Mouse (Mus musculus) macrophage (primary cell): Measurements from ENCODE around the gene Ankrd13d. TPM values are rescaled to one million over a fixed set of nuclear protein-coding genes. Genes with fewer than 3 reads are reported as not detected.

Experiments
- H3K27ac ChIP-seq: fragments of 350-480 bp; formaldehyde crosslinking; 2 replicates; pipeline ENCODE4 v1.9.0; 2021
- H3K36me3 ChIP-seq: fragments of 350-480 bp; formaldehyde crosslinking; 2 replicates; pipeline ENCODE4 v1.9.0; 2021; ENCODE audit errors: inconsistent target
- H3K4me3 ChIP-seq: fragments of 350-480 bp; formaldehyde crosslinking; 2 replicates; pipeline ENCODE4 v1.9.0; 2021; ENCODE audit errors: inconsistent target
- H3K79me2 ChIP-seq: fragments of 350-480 bp; formaldehyde crosslinking; 2 replicates; pipeline ENCODE4 v1.9.0; 2021; ENCODE audit errors: inconsistent target
- WGBS: methylation state at CpG from one replicate; pipeline ENCODE4 v1.1.7; 2026; ENCODE audit warnings: inconsistent platforms; ENCODE audit not compliant: missing documents; 5-methylcytosine and 5-hydroxymethylcytosine counted together
- polyA plus RNA-seq: library from polyadenylated mRNA; stranded (reverse); fragments of 250-400 nt; gene quantifications from 3 replicates; pipeline ENCODE4 v1.2.4, GENCODE M21; 2018; ENCODE audit warnings: inconsistent platforms

Ankrd13d gene
- polyA plus RNA-seq, 1 experiment from 2014 or later: 3.2 TPM

DNA sequence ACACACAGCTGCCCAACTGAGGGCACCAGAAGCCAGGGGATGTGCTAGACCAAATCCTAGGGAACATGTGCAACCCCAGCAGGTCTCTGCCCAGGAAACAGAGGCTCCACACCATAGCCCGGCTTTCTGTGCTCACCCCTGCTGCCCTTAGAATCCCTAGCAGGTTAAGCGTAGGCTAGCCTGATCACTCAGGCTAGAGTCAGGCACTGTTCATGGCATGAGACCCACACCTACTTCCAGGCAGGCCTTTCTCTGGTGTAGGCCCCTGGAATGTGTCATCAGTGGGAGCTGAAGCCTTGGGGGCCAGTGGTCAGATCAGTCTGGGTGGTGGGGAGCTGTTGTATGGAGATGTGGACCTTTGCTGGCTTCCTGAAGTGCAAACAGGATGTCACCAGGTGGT, 13.7 kb upstream of the Ankrd13d start:
- peak overlapping the region; percentile 96 for H3K27ac ChIP-seq
- peaks cover 16% of the 10 kb centered on the region for H3K36me3 ChIP-seq
- H3K79me2 ChIP-seq: peaks cover 100% of the 10 kb centered on the region
- 47% methylated on average over 2 of the region's 2 CpGs for WGBS
- H3K4me3 ChIP-seq: no peak overlapping the region

DNA sequence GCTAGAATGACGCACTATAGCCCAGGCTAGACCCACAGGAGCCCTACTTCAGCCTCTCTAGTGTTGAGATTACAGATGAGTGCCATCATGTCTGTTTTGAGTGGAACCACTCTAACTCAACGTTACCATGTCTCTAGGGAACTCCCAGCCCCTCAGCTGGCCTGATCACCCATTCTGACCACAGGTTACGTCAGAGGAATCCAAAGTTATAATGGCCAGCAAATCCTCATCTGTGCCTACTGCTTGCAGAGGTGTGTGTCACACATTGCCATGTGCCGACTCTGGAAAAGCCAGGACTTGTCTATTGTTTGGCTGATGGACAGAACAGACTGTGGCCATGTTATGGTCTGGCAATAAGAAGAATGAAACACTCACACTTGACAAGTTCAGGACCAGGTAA, 12.5 kb upstream of the Ankrd13d start:
- H3K79me2 ChIP-seq: peaks cover 100% of the 10 kb centered on the region
- H3K36me3 ChIP-seq: peaks cover 28% of the 10 kb centered on the region
- 71% methylated on average over 4 of the region's 4 CpGs for WGBS
- peak overlapping the region; percentile 96 for H3K27ac ChIP-seq
- no peak overlapping the region for H3K4me3 ChIP-seq

DNA sequence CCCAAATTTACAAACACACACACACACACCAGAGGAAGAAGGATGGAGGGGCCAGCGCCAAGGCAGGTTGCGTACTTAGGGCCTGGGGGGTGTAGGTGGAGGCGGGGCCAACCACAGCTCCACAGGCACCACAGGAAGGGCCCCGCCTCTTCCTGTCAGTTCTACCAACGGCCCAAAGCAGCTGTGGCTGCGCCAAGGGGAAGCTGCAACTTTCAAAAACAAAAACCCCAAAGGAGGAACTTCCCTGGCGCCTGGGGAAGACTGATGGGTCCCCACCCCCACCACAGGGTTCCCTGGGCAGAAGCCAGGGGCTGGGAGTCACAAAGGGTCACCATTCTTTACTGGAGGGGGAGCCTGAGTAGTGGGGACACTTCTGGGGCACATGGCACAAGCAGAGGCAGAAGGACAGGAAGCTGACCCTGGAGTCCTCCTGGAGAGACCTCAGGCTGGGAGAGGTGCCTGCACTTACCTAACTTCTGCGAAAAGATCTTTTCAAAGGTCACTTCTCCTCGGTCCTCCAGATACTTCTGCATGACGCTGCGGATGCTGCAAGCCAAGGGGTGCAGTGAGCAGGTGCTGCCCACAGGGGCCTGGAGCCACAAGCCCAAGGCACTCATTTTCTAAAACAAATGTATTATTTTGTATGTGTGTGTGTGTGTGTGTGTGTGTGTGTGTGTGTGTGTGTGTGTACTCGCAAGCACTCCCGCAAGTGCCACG, 11.6 kb upstream of the Ankrd13d start:
- WGBS: 9% methylated on average over 11 of the region's 14 CpGs
- H3K79me2 ChIP-seq: peaks cover 100% of the 10 kb centered on the region
- H3K36me3 ChIP-seq: peaks cover 36% of the 10 kb centered on the region
- H3K27ac ChIP-seq: peak overlapping the region; percentile 96
- no peak overlapping the region for H3K4me3 ChIP-seq

DNA sequence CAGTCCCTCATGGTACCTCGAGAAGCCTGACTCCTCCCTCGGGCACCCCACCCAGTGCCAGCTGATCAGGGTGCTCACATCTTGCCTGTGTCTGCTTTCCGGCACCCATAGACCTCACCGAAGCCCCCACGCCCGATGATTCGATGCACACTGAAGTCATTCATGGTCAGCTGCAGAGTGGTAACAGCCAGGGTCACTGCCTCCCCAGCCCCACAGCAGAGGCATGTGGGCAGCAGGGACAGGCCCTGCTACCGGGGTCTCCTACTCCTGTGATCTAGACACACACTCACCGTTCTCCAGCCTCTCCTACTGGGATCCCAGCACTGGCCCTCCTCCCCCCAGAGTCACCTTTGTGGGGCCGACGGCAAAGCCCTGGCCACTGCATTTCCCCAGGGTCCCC, 8.2 kb upstream of the Ankrd13d start:
- WGBS: 88% methylated on average over 10 of the region's 11 CpGs
- Histone ChIP-seq H3K27ac (no peak overlapping the region), H3K4me3 (no peak overlapping the region), H3K36me3 (peaks cover 68% of the 10 kb centered on the region), H3K79me2 (peaks cover 94% of the 10 kb centered on the region)

DNA sequence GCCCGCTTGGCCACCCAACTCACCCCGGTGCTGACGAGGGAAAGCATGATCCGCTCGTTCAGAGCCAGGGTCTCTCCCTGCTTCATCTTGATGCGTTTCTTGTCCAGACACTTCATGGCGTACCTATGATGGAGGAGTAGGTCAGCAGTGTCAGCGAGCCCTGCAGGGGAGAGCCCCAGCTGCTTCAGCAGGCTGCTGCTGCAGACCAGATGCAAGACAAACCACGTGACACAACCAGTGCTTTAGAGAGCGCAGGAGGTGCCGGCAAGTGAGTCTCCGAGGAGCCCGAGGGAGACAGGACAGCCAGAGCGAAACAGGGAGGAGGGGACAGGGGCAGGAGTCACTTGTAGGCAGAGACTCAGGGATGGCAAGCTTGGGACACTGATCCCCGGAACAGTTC, 7.8 kb upstream of the Ankrd13d start:
- H3K36me3 ChIP-seq: peaks cover 69% of the 10 kb centered on the region
- no peak overlapping the region for H3K27ac ChIP-seq
- WGBS: 91% methylated on average over 13 of the region's 15 CpGs

DNA sequence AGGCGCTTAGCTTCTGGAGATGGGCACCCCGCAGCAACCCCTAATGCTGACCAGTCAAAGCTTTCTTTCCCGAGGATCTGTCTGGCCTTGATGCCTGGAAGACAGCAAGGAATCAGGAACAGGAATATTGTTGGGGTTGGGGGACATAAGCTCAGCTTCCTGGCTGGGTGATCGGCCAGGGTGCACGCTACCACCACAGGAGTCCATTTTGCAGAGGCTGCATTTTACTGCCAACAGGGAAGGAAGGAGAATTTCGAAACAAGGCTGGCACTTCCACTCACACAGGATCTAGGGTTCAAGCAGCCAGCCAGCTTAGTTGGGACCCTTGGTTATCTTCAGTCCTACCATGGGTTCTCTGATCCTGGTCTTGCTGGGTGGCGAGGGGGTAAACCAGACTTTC, 716 bp upstream of the Ankrd13d start:
- Histone ChIP-seq H3K36me3 (peaks cover 23% of the 10 kb centered on the region), H3K4me3 (no peak overlapping the region; the same call in 1 of the 2 replicates), H3K79me2 (peaks cover 27% of the 10 kb centered on the region; the same call in 1 of the 2 replicates), H3K27ac (peak overlapping the region; percentile 86)
- WGBS: 2% methylated on average over 6 of the region's 7 CpGs

More for the DNA sequence above, 7.8 kb upstream of the Ankrd13d start:
- Histone ChIP-seq H3K4me3 (no peak overlapping the region), H3K79me2 (peaks cover 90% of the 10 kb centered on the region)

DNA sequence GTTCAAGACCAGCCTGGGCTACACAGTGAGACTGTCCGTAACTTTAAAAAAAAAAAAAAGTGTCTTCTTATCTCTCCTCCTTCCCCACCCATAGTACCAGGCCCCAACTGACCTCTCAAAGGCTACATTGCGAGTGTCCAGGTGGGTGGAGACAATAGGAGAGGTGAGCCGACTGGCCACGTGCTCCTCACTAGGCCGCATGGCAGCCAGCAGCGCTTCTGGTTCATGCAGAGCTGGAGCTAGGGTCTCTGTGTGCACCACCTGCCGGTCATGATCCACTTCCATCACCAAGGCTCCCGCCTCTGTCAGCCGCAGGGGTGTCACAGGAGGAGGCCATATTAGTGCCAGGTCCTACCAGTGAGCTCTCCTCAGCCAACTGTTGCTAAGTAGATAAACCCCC, 2.5 kb downstream of the Ankrd13d start:
- Histone ChIP-seq H3K36me3 (no peaks in the 10 kb centered on the region; the same call in 1 of the 2 replicates), H3K27ac (no peak overlapping the region), H3K79me2 (peaks cover 7% of the 10 kb centered on the region; the same call in 1 of the 2 replicates), H3K4me3 (no peak overlapping the region)
- WGBS: 92% methylated on average over 9 of the region's 9 CpGs

DNA sequence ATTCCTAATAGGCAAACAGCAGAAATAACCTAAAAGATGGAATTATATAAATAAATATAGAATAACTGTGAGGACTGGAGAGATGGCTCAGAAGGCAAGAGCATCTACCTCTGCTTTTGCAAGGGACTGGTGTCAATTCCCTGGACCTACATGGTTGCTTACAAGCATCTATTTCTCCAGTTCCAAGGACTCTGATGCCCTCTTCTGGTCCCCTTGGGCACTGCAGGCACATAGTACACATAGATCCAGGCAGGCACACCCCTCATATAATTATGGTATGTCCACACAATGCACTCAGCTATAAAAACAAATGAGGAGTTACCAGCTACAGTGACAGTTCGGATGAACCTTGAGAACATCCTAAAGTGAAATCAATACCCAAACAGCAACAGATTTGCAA, 3.5 kb downstream of the Ankrd13d start:
- H3K36me3 ChIP-seq: no peaks in the 10 kb centered on the region; the same call in 1 of the 2 replicates
- no peak overlapping the region for H3K4me3 ChIP-seq
- 94% methylated on average over 1 of the region's 1 CpGs for WGBS
- H3K79me2 ChIP-seq: peaks cover 7% of the 10 kb centered on the region; the same call in 1 of the 2 replicates
- H3K27ac ChIP-seq: no peak overlapping the region

DNA sequence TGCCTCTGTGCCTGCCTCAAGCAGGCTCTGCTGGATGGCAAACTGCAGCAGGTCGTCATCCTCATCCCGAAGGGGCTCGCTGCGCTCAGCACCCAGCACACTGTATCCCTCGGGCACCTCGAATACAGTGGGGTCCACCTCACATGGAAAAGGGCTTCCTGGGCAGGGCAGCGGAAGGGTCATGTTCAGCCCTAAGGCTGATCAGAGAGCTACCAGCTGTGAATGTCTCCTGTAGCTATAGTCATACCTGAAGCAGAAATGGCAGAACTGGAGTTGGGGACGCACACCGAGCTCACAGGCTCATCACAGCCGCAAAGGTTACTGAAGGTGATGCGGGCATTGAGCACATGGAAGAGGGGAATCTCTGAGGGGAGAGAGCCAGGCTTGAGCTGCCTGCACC, 12.0 kb downstream of the Ankrd13d start:
- WGBS: 88% methylated on average over 11 of the region's 11 CpGs

DNA sequence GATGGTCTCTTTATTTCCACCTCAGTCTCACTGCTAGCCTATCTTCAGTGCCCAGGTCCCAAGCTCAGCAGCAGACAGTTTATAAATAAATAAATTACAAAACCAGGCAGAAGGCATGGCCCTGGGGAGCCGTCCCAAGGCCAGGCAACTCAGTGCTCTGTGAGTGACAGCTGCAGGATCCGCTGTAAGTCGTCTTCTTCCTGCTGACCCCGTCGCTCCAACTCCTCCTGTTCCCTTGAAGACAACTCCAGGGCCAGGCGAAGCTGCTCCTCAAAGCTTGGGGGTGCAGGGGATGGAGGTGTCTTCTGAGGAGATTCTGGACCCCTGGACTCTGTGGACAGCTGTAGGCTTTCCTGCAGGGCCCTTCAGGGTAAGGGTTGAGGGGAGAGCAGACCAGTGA, 12.8 kb downstream of the Ankrd13d start:
- Histone ChIP-seq H3K27ac (no peak overlapping the region), H3K4me3 (no peak overlapping the region), H3K36me3 (peaks cover 13% of the 10 kb centered on the region; the same call in 1 of the 2 replicates), H3K79me2 (peaks cover 22% of the 10 kb centered on the region)
- WGBS: 95% methylated on average over 6 of the region's 6 CpGs

More for the DNA sequence above, 12.0 kb downstream of the Ankrd13d start:
- H3K79me2 ChIP-seq: peaks cover 22% of the 10 kb centered on the region
- H3K4me3 ChIP-seq: no peak overlapping the region
- H3K27ac ChIP-seq: no peak overlapping the region
- peaks cover 5% of the 10 kb centered on the region; the same call in 1 of the 2 replicates for H3K36me3 ChIP-seq

DNA sequence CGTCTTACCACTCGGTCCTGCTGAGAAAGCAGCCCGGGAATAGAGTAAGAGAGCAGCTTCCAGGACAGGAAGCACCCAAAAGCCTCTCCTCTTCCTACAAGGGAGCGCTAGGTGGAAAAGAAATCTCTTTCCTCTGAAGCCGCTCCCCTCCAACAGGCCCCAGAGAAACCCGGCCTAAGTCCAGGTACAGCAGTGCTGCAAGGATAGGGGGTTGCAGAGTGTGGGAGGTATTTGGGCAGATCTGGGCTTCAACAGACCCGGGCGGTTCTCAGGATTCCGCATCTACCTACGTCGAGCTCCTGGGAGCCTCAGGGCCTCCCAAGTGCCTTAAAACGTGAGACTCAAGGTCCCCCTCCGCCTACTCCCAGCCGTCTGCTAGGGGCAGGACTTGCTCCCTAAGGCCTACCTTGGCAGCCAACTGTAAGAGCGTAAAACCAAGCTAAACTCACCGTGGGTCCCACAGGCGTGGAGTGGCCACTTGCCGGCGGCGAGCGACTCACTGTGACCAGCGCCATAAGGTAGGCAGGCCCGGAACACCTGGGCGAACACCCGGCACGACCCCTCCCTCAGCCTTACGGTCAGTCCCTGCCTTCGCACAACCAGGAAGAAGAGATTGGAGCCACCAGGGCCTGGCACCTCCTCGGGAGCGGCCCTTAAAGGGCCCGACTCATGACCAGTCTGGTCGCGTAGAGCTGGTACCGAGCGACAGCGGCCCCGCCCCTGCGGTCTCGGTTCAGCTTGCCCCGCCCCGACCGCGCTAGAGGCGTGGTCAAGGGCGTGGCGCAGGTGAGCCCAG, 14.2 kb downstream of the Ankrd13d start, which contains the start of gene Ssh3:
Ssh3 (minus strand) TSS at position 615 of the 796 bp plus-strand sequence.
- 6% methylated on average over 45 of the region's 46 CpGs for WGBS
- H3K27ac ChIP-seq: peak within 1 kb of the TSS; percentile 62

DNA sequence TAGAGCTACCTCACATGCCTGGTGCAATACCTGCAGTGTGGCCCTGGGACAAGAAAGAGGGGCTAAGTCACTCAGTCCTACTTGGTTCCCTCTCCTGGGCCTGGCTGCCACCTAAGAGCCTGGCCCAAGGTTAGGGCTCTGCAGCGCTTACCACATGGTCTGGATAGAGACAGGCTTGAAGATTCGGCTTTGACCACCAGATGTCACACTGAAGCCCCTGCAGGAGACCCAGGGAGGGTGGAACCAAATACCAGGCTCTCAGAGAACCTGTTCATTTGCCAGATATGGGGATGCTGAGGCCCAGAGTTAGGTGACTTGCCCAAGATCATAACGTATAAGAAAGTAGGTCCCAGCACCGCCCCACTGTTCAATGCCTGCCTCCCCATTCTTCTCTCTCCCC, 17.0 kb downstream of the Ankrd13d start:
- Histone ChIP-seq H3K27ac (no peak overlapping the region), H3K4me3 (no peak overlapping the region), H3K79me2 (peaks cover 22% of the 10 kb centered on the region), H3K36me3 (peaks cover 22% of the 10 kb centered on the region; the same call in 1 of the 2 replicates)
- WGBS: 81% methylated on average over 4 of the region's 4 CpGs

More for the DNA sequence above, 14.2 kb downstream of the Ankrd13d start, which contains the start of gene Ssh3:
- peaks cover 22% of the 10 kb centered on the region for H3K79me2 ChIP-seq
- H3K36me3 ChIP-seq: peaks cover 22% of the 10 kb centered on the region; the same call in 1 of the 2 replicates
- H3K4me3 ChIP-seq: peak within 1 kb of the TSS; percentile 97

DNA sequence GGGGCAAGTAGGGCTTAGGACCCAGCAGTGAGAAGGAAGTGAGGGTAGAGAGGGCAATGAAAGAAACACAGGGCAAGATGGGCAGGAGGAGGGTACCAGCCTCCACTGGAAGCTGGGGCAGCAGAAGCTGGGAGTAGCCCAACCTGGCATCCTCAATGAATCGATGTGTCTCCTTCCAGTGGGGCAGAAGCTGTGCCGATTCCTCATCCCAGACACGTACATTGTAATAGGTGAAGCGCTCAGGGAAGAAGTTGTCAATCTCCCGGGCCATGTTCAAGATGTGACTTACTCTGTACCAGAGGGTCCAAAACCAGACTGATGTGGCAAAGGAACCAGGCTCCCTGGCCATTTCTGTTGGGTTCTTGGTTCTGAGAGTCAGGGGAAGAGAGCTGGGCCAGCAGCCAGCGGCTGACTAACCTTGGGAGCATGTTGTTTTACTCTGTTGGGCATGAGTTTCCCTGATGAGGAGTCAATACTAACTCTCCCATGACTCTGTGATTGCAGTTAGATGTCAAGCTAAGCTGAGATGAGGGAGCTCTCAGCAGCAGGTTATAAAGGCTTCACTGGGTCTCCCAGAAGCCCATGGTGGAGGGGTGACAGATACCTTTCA, 18.7 kb downstream of the Ankrd13d start:
- H3K4me3 ChIP-seq: no peak overlapping the region
- H3K79me2 ChIP-seq: peaks cover 22% of the 10 kb centered on the region
- H3K27ac ChIP-seq: 0 out of 2 replicates have a peak overlapping the region, but pooled peaks have one; percentile 88
- peaks cover 22% of the 10 kb centered on the region; the same call in 1 of the 2 replicates for H3K36me3 ChIP-seq
- WGBS: 100% methylated on average over 6 of the region's 6 CpGs

DNA sequence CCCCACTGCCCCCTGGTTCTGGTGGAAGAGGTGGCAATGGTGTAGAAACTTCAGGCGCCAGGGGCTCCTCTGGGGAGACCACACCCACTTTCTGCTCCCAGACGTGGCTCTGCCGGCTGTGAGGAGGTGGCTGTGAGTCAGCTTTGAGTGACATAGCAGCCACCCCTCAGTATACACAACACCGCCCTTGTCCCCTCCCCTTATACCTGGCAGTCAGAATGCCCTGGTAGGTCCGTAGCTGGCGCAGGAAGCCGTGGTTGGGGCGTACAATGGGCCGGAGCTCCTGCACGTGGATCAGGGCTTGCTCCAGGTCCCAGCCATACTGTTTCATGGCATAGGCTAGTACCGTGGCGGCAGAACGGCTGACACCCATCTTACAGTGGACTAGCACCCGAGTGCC, 19.2 kb downstream of the Ankrd13d start:
- WGBS: 57% methylated on average over 14 of the region's 14 CpGs

More for the DNA sequence above, 19.2 kb downstream of the Ankrd13d start:
- Histone ChIP-seq H3K4me3 (no peak overlapping the region), H3K36me3 (peaks cover 22% of the 10 kb centered on the region; the same call in 1 of the 2 replicates), H3K27ac (peak overlapping the region; percentile 88), H3K79me2 (peaks cover 19% of the 10 kb centered on the region)
